Mouse (Mus musculus) MEL (cell line): ENCODE results near the gene Entpd8. TPM values are rescaled to one million over a fixed set of nuclear protein-coding genes. Genes with fewer than 3 reads are reported as not detected.

Source experiments
- DNase-seq: peaks from one replicate; pipeline ENCODE4 v3.0.0; 2011; ENCODE audit warnings: low read depth, low spot score
- H3K27ac ChIP-seq: 2 replicates; pipeline ENCODE4 v1.5.1; 2012; ENCODE audit warnings: low read depth, mild to moderate bottlenecking, control low read depth, low read length, moderate library complexity; ENCODE audit not compliant: control insufficient read depth
- H3K27me3 ChIP-seq, 2 experiments: fragments of 150-350 bp in 1 of 2; sonication (generic) in 1 of 2; 2 replicates each; pipeline ENCODE4 v1.6.1; 2012; ENCODE audit warnings: low read length in 2 of 2, mild to moderate bottlenecking in 2 of 2, improper control_type of control experiment in 1 of 2, moderate library complexity in 1 of 2; ENCODE audit not compliant: insufficient read depth in 2 of 2, control insufficient read depth in 1 of 2
- H3K36me3 ChIP-seq, 2 experiments: 2 replicates each; pipeline ENCODE4 v1.6.1; 2012 to 2014; ENCODE audit warnings: low read length in 2 of 2, improper control_type of control experiment in 1 of 2, inconsistent platforms in 1 of 2, mild to moderate bottlenecking in 1 of 2; ENCODE audit not compliant: insufficient read depth in 2 of 2, control insufficient read depth in 1 of 2
- H3K4me1 ChIP-seq, 2 experiments: fragments of 150-350 bp in 1 of 2; sonication (generic) in 1 of 2; 2 replicates each; pipeline ENCODE4 v1.6.1; 2012; ENCODE audit warnings: low read length in 2 of 2, improper control_type of control experiment in 1 of 2, mild to moderate bottlenecking in 1 of 2; ENCODE audit not compliant: insufficient read depth in 2 of 2, control insufficient read depth in 1 of 2
- H3K4me3 ChIP-seq, 2 experiments: fragments of 150-350 bp in 1 of 2; sonication (generic) in 1 of 2; 2 replicates each; pipeline ENCODE4 v1.5.1; 2012; ENCODE audit warnings: low read depth in 2 of 2, low read length in 2 of 2, mild to moderate bottlenecking in 2 of 2, moderate library complexity in 2 of 2, control low read depth in 1 of 2, improper control_type of control experiment in 1 of 2; ENCODE audit not compliant: control insufficient read depth in 1 of 2, insufficient read depth in 1 of 2
- H3K79me2 ChIP-seq: 2 replicates; pipeline ENCODE4 v1.6.1; 2012; ENCODE audit warnings: mild to moderate bottlenecking, low read length, moderate library complexity; ENCODE audit not compliant: control insufficient read depth, poor library complexity, insufficient read depth
- H3K9ac ChIP-seq: 2 replicates; pipeline ENCODE4 v1.6.1; 2012; ENCODE audit warnings: low read depth, mild to moderate bottlenecking, control low read depth, low read length, moderate library complexity; ENCODE audit not compliant: control insufficient read depth, poor library complexity, severe bottlenecking
- H3K9me3 ChIP-seq: fragments of 150-350 bp; sonication (generic); replicated peaks from 2 replicates; pipeline ENCODE4 v1.6.1; 2012; ENCODE audit warnings: mild to moderate bottlenecking, low read length, improper control_type of control experiment, moderate library complexity; ENCODE audit not compliant: insufficient read depth
- BHLHE40 ChIP-seq: IDR thresholded peaks from 2 replicates; pipeline ENCODE4 v1.6.1; 2012; ENCODE audit warnings: low read depth, mild to moderate bottlenecking, inconsistent platforms, low read length, improper control_type of control experiment, borderline replicate concordance
- E2F4 ChIP-seq: IDR thresholded peaks from 2 replicates; pipeline ENCODE4 v1.6.1; 2011; ENCODE audit warnings: low read depth, low read length, improper control_type of control experiment, borderline replicate concordance
- ELF1 ChIP-seq: IDR thresholded peaks from 2 replicates; pipeline ENCODE4 v1.6.1; 2014; ENCODE audit warnings: low read depth, mild to moderate bottlenecking, inconsistent platforms, low read length, improper control_type of control experiment, moderate library complexity
- ETS1 ChIP-seq: IDR thresholded peaks from 2 replicates; pipeline ENCODE4 v1.6.1; 2012; ENCODE audit warnings: low read depth, mild to moderate bottlenecking, inconsistent platforms, low read length, improper control_type of control experiment, moderate library complexity
- GABPA ChIP-seq: IDR thresholded peaks from 2 replicates; pipeline ENCODE4 v1.6.1; 2012; ENCODE audit warnings: low read depth, mild to moderate bottlenecking, inconsistent platforms, low read length, improper control_type of control experiment, moderate library complexity
- GATA1 ChIP-seq: IDR thresholded peaks from 2 replicates; pipeline ENCODE4 v1.6.1; 2011; ENCODE audit warnings: low read depth, low read length, improper control_type of control experiment
- HCFC1 ChIP-seq: IDR thresholded peaks from 2 replicates; pipeline ENCODE4 v1.6.1; 2012; ENCODE audit warnings: low read depth, mild to moderate bottlenecking, inconsistent platforms, low read length, improper control_type of control experiment, moderate library complexity
- MAFK ChIP-seq: IDR thresholded peaks from 2 replicates; pipeline ENCODE4 v1.6.1; 2011; ENCODE audit warnings: low read depth, mild to moderate bottlenecking, low read length, improper control_type of control experiment, borderline replicate concordance
- MAX ChIP-seq: IDR thresholded peaks from 2 replicates; pipeline ENCODE4 v1.6.1; 2011; ENCODE audit warnings: low read length, improper control_type of control experiment
- MEF2A ChIP-seq: IDR thresholded peaks from 2 replicates; pipeline ENCODE4 v1.6.1; 2014; ENCODE audit warnings: low read depth, mild to moderate bottlenecking, inconsistent platforms, low read length, improper control_type of control experiment; ENCODE audit not compliant: poor library complexity, insufficient replicate concordance, severe bottlenecking; ENCODE audit errors: extremely low read depth
- MYB ChIP-seq: IDR thresholded peaks from 2 replicates; pipeline ENCODE4 v1.6.1; 2011; ENCODE audit warnings: mild to moderate bottlenecking, low read depth, low read length, improper control_type of control experiment
- MYC ChIP-seq: IDR thresholded peaks from 2 replicates; pipeline ENCODE4 v1.6.1; 2011; ENCODE audit warnings: low read depth, mild to moderate bottlenecking, low read length, improper control_type of control experiment, moderate library complexity
- NRF1 ChIP-seq: IDR thresholded peaks from 2 replicates; pipeline ENCODE4 v1.6.1; 2014; ENCODE audit warnings: low read depth, mild to moderate bottlenecking, inconsistent platforms, low read length, improper control_type of control experiment, moderate library complexity; ENCODE audit not compliant: poor library complexity, insufficient read depth, severe bottlenecking
- POLR2A ChIP-seq, 2 experiments: IDR thresholded peaks; 2 replicates each; pipeline ENCODE4 v1.6.1; 2011 to 2012; ENCODE audit warnings: low read length in 2 of 2, mild to moderate bottlenecking in 2 of 2, control low read depth in 1 of 2, improper control_type of control experiment in 1 of 2, low read depth in 1 of 2, moderate library complexity in 1 of 2; ENCODE audit not compliant: control insufficient read depth in 1 of 2, insufficient read depth in 1 of 2, poor library complexity in 1 of 2
- RAD21 ChIP-seq: IDR thresholded peaks from 2 replicates; pipeline ENCODE4 v1.6.1; 2011; ENCODE audit warnings: mild to moderate bottlenecking, low read depth, low read length, improper control_type of control experiment
- SMC3 ChIP-seq: IDR thresholded peaks from 2 replicates; pipeline ENCODE4 v1.6.1; 2011; ENCODE audit warnings: low read depth, low read length, improper control_type of control experiment
- TAL1 ChIP-seq: IDR thresholded peaks from 2 replicates; pipeline ENCODE4 v1.6.1; 2012; ENCODE audit warnings: mild to moderate bottlenecking, inconsistent platforms, low read length, moderate library complexity, mixed read lengths
- TCF12 ChIP-seq: IDR thresholded peaks from 2 replicates; pipeline ENCODE4 v1.6.1; 2014; ENCODE audit warnings: low read depth, mild to moderate bottlenecking, inconsistent platforms, low read length, improper control_type of control experiment, moderate library complexity
- ZKSCAN1 ChIP-seq: IDR thresholded peaks from 2 replicates; pipeline ENCODE4 v1.6.1; 2012; ENCODE audit warnings: low read depth, mild to moderate bottlenecking, inconsistent platforms, low read length, improper control_type of control experiment, moderate library complexity
- ZMIZ1 ChIP-seq: IDR thresholded peaks from 2 replicates; pipeline ENCODE4 v1.6.1; 2012; ENCODE audit warnings: low read depth, mild to moderate bottlenecking, inconsistent platforms, low read length, improper control_type of control experiment, moderate library complexity
- ZNF384 ChIP-seq: IDR thresholded peaks from 2 replicates; pipeline ENCODE4 v1.6.1; 2012; ENCODE audit warnings: low read depth, mild to moderate bottlenecking, inconsistent platforms, low read length, improper control_type of control experiment
- polyA plus RNA-seq, 2 experiments: library from polyadenylated mRNA; stranded (reverse) in 1 of 2; unstranded in 1 of 2; fragments of >175 nt in 1 of 2; fragments of >200 nt in 1 of 2; gene quantifications; 2 replicates each; pipeline versions ENCODE4 v1.2.1 to v1.2.4; 2012; ENCODE audit warnings: low replicate concordance in 2 of 2, low read depth in 1 of 2; ENCODE audit not compliant: insufficient read length in 2 of 2, insufficient read depth in 1 of 2, missing spikeins in 1 of 2
- total RNA-seq: library from RNA; depleted of rRNA; stranded (reverse); fragments of 300-350 nt; gene quantifications from 2 replicates; pipeline ENCODE4 v1.2.3, GENCODE M21; 2012

Entpd8 gene
- total and polyA plus RNA-seq, 3 experiments, result not detected

- no peaks in the 10 kb centered on the region for H3K79me2 ChIP-seq
- H3K27ac ChIP-seq, result no peak overlapping the region
- TF ChIP-seq TCF12, result no peak
- no peak for TF ChIP-seq GABPA
- TF ChIP-seq POLR2A (IDR thresholded peaks at IDR 0.05; ENCODE audit: control insufficient read depth in 1 of 2, insufficient read depth in 1 of 2, low read depth in 1 of 2, low read length in 2 of 2, poor library complexity in 1 of 2), result no peak
- no peak for TF ChIP-seq ETS1
- TF ChIP-seq TAL1, result no peak
- TF ChIP-seq HCFC1, result no peak
- no peak for TF ChIP-seq NRF1
- no peak for TF ChIP-seq SMC3
- TF ChIP-seq ZKSCAN1, result no peak
- TF ChIP-seq ZNF384, result no peak
- TF ChIP-seq ELF1, result no peak
- no peak for TF ChIP-seq E2F4
- TF ChIP-seq MEF2A, result no peak
- H3K36me3 ChIP-seq, result peaks cover 0 to 2% of the 10 kb centered on the region in 2 experiments; a peak in 1 of 4 replicates
- H3K4me3 ChIP-seq, result no peak overlapping the region
- DNase-seq, result no peak
- peaks cover 2 to 4% of the 10 kb centered on the region in 2 experiments; a peak in 2 of 4 replicates for H3K27me3 ChIP-seq
- peaks cover 0 to 11% of the 10 kb centered on the region in 2 experiments; a peak in 1 of 4 replicates for H3K4me1 ChIP-seq
- H3K9ac ChIP-seq, result no peak overlapping the region
- H3K9me3 ChIP-seq, result no peaks in the 10 kb centered on the region
These were observed 1.1 kb upstream of the Entpd8 start for GRCm38 (mm10) chr2:25078967-25079366.

GRCm38 (mm10) chr2:25083697-25084096, 3.6 kb downstream of the Entpd8 start:
- TF ChIP-seq MYB, result no peak
- TF ChIP-seq MYC, result no peak
- no peak for TF ChIP-seq RAD21
- TF ChIP-seq MAFK, result no peak
- no peak for TF ChIP-seq POLR2A (IDR thresholded peaks at IDR 0.05; ENCODE audit: control insufficient read depth in 1 of 2, insufficient read depth in 1 of 2, low read depth in 1 of 2, low read length in 2 of 2, poor library complexity in 1 of 2)
- no peak for TF ChIP-seq ELF1
- no peak for TF ChIP-seq ETS1
- no peak for TF ChIP-seq GABPA
- TF ChIP-seq BHLHE40, result no peak
- no peak for TF ChIP-seq GATA1
- TF ChIP-seq MAX, result no peak
- TF ChIP-seq ZKSCAN1, result no peak
- no peak for TF ChIP-seq ZMIZ1
- TF ChIP-seq HCFC1, result no peak
- TF ChIP-seq, all 39 proteins: peak for 0
- Histone ChIP-seq H3K4me1 (no peaks in the 10 kb centered on the region), H3K36me3 (no peaks in the 10 kb centered on the region), H3K27ac (no peak overlapping the region), H3K27me3 (peaks cover 3 to 9% of the 10 kb centered on the region in 2 experiments; a peak in 3 of 4 replicates), H3K4me3 (no peak overlapping the region), H3K9me3 (no peaks in the 10 kb centered on the region), H3K79me2 (no peaks in the 10 kb centered on the region), H3K9ac (no peak overlapping the region)
- DNase-seq, result no peak
